Mouse (Mus musculus) neural tube, embryonic 13.5 days (tissue): ENCODE measurements at regions not wholly inside any gene's neighbourhood (a gene's known extent, or its start where the extent isn't known, plus 50 kb on each side); places are given as distances from the start of the nearest gene placed in this dataset.

Source experiments
- ATAC-seq: fragments of 200-750 bp; cut with Nextera tagmentation; 2 replicates; pipeline ENCODE4 v1.8.0; 2017; ENCODE audit warnings: low read depth, mild to moderate bottlenecking, moderate TSS enrichment, moderate library complexity
- H3K27ac ChIP-seq: fragments of 300-500 bp; sonication (generic); replicated peaks from 2 replicates; pipeline ENCODE4 v1.5.1; 2015; ENCODE audit warnings: moderate library complexity, mild to moderate bottlenecking, inconsistent platforms
- H3K27me3 ChIP-seq: fragments of 300-500 bp; sonication (generic); 2 replicates; pipeline ENCODE4 v1.6.1; 2015; ENCODE audit warnings: mild to moderate bottlenecking, inconsistent platforms
- H3K36me3 ChIP-seq: fragments of 300-500 bp; sonication (generic); 2 replicates; pipeline ENCODE4 v1.6.1; 2015; ENCODE audit warnings: mild to moderate bottlenecking, inconsistent platforms
- H3K4me1 ChIP-seq: fragments of 300-500 bp; sonication (generic); replicated peaks from 2 replicates; pipeline ENCODE4 v1.6.1; 2015; ENCODE audit warnings: inconsistent platforms
- H3K4me2 ChIP-seq: fragments of 300-500 bp; sonication (generic); 2 replicates; pipeline ENCODE4 v1.6.1; 2015; ENCODE audit warnings: inconsistent platforms, mild to moderate bottlenecking, moderate library complexity
- H3K4me3 ChIP-seq: fragments of 300-500 bp; sonication (generic); 2 replicates; pipeline ENCODE4 v1.5.1; 2015; ENCODE audit warnings: mild to moderate bottlenecking, inconsistent platforms
- H3K9ac ChIP-seq: fragments of 300-500 bp; sonication (generic); 2 replicates; pipeline ENCODE4 v1.6.1; 2015; ENCODE audit warnings: moderate library complexity, mild to moderate bottlenecking, inconsistent platforms
- H3K9me3 ChIP-seq: fragments of 300-500 bp; sonication (generic); 2 replicates; pipeline ENCODE4 v1.6.1; 2016; ENCODE audit warnings: inconsistent platforms
- WGBS: fragments of 180-500 bp; shearing (Covaris S2); methylation state at CpG from one replicate; pipeline ENCODE4 v1.1.7; 2015; 5-methylcytosine and 5-hydroxymethylcytosine counted together

- Histone ChIP-seq H3K4me1 (no peaks in the 10 kb centered on the region), H3K9ac (no peak overlapping the region), H3K27me3 (no peaks in the 10 kb centered on the region), H3K36me3 (no peaks in the 10 kb centered on the region), H3K27ac (no peak overlapping the region), H3K4me2 (no peak overlapping the region), H3K4me3 (no peak overlapping the region), H3K9me3 (no peaks in the 10 kb centered on the region)
- WGBS, result 98% methylated on average over 2 of the region's 2 CpGs
- ATAC-seq, result no peak
Measured at GRCm38 (mm10) chr8:112933815-112934214, 364.0 kb downstream of the Cntnap4 start.

- WGBS, result 67% methylated on average over 3 of the region's 3 CpGs
- H3K27me3 ChIP-seq, result no peaks in the 10 kb centered on the region
- H3K36me3 ChIP-seq, result no peaks in the 10 kb centered on the region
- no peaks in the 10 kb centered on the region for H3K4me1 ChIP-seq
- no peak overlapping the region for H3K27ac ChIP-seq
- no peak for ATAC-seq
- H3K9me3 ChIP-seq, result no peaks in the 10 kb centered on the region
- no peak overlapping the region for H3K4me3 ChIP-seq
- H3K4me2 ChIP-seq, result no peak overlapping the region
- no peak overlapping the region for H3K9ac ChIP-seq
Measured at GRCm38 (mm10) chr8:112935411-112935810, 365.6 kb downstream of the Cntnap4 start.

- Histone ChIP-seq H3K4me2 (no peak overlapping the region), H3K4me3 (no peak overlapping the region), H3K9me3 (no peaks in the 10 kb centered on the region), H3K27me3 (no peaks in the 10 kb centered on the region), H3K36me3 (no peaks in the 10 kb centered on the region), H3K9ac (no peak overlapping the region), H3K4me1 (no peaks in the 10 kb centered on the region), H3K27ac (no peak overlapping the region)
- ATAC-seq, result no peak
- 81% methylated on average over 9 of the region's 9 CpGs for WGBS
Measured at GRCm38 (mm10) chr8:112935897-112936719, 366.3 kb downstream of the Cntnap4 start.

GRCm38 (mm10) chr8:112972418-112972817 is 402.6 kb downstream of the Cntnap4 start:
- WGBS, result 8% methylated on average over 6 of the region's 6 CpGs
- no peak for ATAC-seq
- Histone ChIP-seq H3K27me3 (no peaks in the 10 kb centered on the region), H3K4me2 (no peak overlapping the region), H3K27ac (no peak overlapping the region), H3K4me1 (no peaks in the 10 kb centered on the region), H3K4me3 (no peak overlapping the region), H3K9ac (no peak overlapping the region), H3K36me3 (no peaks in the 10 kb centered on the region), H3K9me3 (no peaks in the 10 kb centered on the region)

- Histone ChIP-seq H3K4me2 (no peak overlapping the region), H3K36me3 (no peaks in the 10 kb centered on the region), H3K27ac (no peak overlapping the region), H3K9me3 (no peaks in the 10 kb centered on the region), H3K4me1 (no peaks in the 10 kb centered on the region), H3K4me3 (no peak overlapping the region), H3K9ac (no peak overlapping the region), H3K27me3 (no peaks in the 10 kb centered on the region)
- no peak for ATAC-seq
- WGBS, result 83% methylated on average over 2 of the region's 2 CpGs
Measured at GRCm38 (mm10) chr8:112975734-112976133, 405.9 kb downstream of the Cntnap4 start.

GRCm38 (mm10) chr8:112976312-112976711 is 406.5 kb downstream of the Cntnap4 start:
- 88% methylated on average over 2 of the region's 2 CpGs for WGBS
- Histone ChIP-seq H3K4me1 (no peaks in the 10 kb centered on the region), H3K36me3 (no peaks in the 10 kb centered on the region), H3K27me3 (no peaks in the 10 kb centered on the region), H3K27ac (no peak overlapping the region), H3K4me2 (no peak overlapping the region), H3K4me3 (no peak overlapping the region), H3K9ac (no peak overlapping the region), H3K9me3 (no peaks in the 10 kb centered on the region)
- no peak for ATAC-seq

- Histone ChIP-seq H3K4me2 (no peak overlapping the region), H3K4me1 (no peaks in the 10 kb centered on the region), H3K36me3 (no peaks in the 10 kb centered on the region), H3K27ac (no peak overlapping the region), H3K4me3 (no peak overlapping the region), H3K9ac (no peak overlapping the region), H3K9me3 (0 out of 2 replicates have a peak, but pooled peaks cover 4% of the 10 kb centered on the region), H3K27me3 (no peaks in the 10 kb centered on the region)
- ATAC-seq, result no peak
- WGBS, result 85% methylated on average over 4 of the region's 4 CpGs
Measured at GRCm38 (mm10) chr8:112993781-112994180, 423.9 kb downstream of the Cntnap4 start.

GRCm38 (mm10) chr8:113007356-113007755 is 437.5 kb downstream of the Cntnap4 start:
- H3K9me3 ChIP-seq, result no peaks in the 10 kb centered on the region
- no peak overlapping the region for H3K4me2 ChIP-seq
- ATAC-seq, result no peak
- no peaks in the 10 kb centered on the region for H3K27me3 ChIP-seq
- no peak overlapping the region for H3K4me3 ChIP-seq
- no peaks in the 10 kb centered on the region for H3K4me1 ChIP-seq
- H3K9ac ChIP-seq, result no peak overlapping the region
- 77% methylated on average over 4 of the region's 4 CpGs for WGBS
- H3K27ac ChIP-seq, result no peak overlapping the region
- no peaks in the 10 kb centered on the region for H3K36me3 ChIP-seq

GRCm38 (mm10) chr8:113028880-113029279 is 459.0 kb downstream of the Cntnap4 start:
- H3K4me1 ChIP-seq, result no peaks in the 10 kb centered on the region
- no peaks in the 10 kb centered on the region for H3K36me3 ChIP-seq
- no peak overlapping the region for H3K27ac ChIP-seq
- no peaks in the 10 kb centered on the region for H3K9me3 ChIP-seq
- 79% methylated on average over 9 of the region's 9 CpGs for WGBS
- ATAC-seq, result no peak
- H3K4me2 ChIP-seq, result no peak overlapping the region
- H3K4me3 ChIP-seq, result no peak overlapping the region
- no peaks in the 10 kb centered on the region for H3K27me3 ChIP-seq
- H3K9ac ChIP-seq, result no peak overlapping the region

- WGBS, result 92% methylated on average over 8 of the region's 8 CpGs
- no peaks in the 10 kb centered on the region for H3K9me3 ChIP-seq
- no peaks in the 10 kb centered on the region for H3K27me3 ChIP-seq
- no peaks in the 10 kb centered on the region for H3K4me1 ChIP-seq
- ATAC-seq, result no peak
- no peak overlapping the region for H3K4me3 ChIP-seq
- no peaks in the 10 kb centered on the region for H3K36me3 ChIP-seq
- no peak overlapping the region for H3K4me2 ChIP-seq
- H3K27ac ChIP-seq, result no peak overlapping the region
- H3K9ac ChIP-seq, result no peak overlapping the region
Measured at GRCm38 (mm10) chr8:113051770-113052473, 482.1 kb downstream of the Cntnap4 start.

GRCm38 (mm10) chr8:113065246-113066169 is 495.7 kb downstream of the Cntnap4 start:
- Histone ChIP-seq H3K36me3 (no peaks in the 10 kb centered on the region), H3K9me3 (no peaks in the 10 kb centered on the region), H3K27ac (no peak overlapping the region), H3K9ac (no peak overlapping the region), H3K4me2 (no peak overlapping the region), H3K4me3 (no peak overlapping the region), H3K27me3 (no peaks in the 10 kb centered on the region), H3K4me1 (0 out of 2 replicates have a peak, but pooled peaks cover 5% of the 10 kb centered on the region)
- peak; percentile 19; the same call in 1 of the 2 replicates for ATAC-seq
- WGBS, result 32% methylated on average over 2 of the region's 2 CpGs
